Mouse (Mus musculus): ENCODE results near the gene Zfp580. TPM values are rescaled to one million over a fixed set of nuclear protein-coding genes. Genes with fewer than 3 reads are reported as not detected.
A peak's percentile ranks its signal among the peaks of the same experiment; 100 is the strongest.
"Not testable (repeated sequence)": the region's sequence is repeated elsewhere in the genome, so short reads cannot be mapped to it uniquely, and the experiment has no call there.

Zfp580 gene
- polyA plus RNA-seq (2011; ENCODE audit: insufficient read length, low read depth, missing spikeins), result 11.8 and 18.1 TPM in 2 replicates

DNA sequence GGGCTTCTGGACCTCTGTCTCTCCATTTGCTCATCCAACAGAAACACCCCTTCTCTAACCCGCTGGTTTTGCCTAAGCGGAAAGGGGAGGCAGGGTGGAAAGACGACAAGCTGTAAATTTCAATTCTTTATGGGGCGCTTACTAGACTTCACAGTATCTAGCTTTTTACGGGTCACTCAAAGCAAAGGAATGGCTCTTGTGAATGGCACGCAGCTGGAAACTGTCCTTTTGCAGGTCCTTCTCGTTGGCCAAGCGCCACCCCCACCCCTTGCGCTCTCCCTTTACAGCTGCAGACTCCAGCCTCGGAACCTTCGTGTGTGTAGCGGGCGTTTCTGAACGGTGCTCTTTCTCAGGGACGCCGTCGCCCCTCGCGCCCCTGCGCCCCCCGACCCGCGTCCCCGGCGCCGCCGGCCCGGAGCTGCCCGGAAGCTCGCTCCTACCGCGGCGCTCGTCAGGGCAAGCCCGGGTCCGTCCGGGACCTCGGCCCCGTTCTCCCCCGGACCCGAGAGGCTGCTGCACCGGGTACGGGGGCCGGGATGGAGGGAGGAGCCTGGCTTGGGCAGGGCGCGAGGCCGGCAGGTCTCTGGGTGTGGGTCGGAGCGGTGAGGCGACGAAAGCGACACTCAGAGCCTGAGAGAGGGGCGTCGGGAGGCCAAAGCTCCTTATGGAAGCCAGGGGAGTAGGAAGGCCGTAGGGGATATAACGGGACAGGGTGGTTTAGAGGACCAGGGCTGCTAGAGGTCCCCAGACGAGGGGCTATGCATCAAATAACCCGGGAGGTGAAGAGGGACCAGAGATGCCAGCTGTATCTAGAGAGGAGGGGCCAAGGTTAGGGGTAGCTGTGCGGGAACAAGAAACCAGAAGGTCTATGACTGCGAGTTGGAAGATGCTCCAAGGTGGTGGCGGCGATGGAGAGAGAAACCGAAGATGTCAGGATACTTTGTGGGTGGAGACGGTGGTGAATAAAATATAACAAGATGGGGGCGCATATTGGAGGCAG lies at the start of gene Zfp580:
Gene Zfp580, plus strand, starts transcription at position 346 of the 1,000 bp plus-strand sequence.
- TF ChIP-seq POLR2A (IDR thresholded peaks at IDR 0.05; ENCODE audit: low read depth, low read length), result peak; percentile 78
- TF ChIP-seq CTCF (IDR thresholded peaks at IDR 0.05; ENCODE audit: borderline replicate concordance, insufficient read depth, low read length), result no peak
- no peaks in the 10 kb centered on the region for H3K4me1 ChIP-seq (ENCODE audit: control insufficient read depth, insufficient read depth, low read length)
- peak within 1 kb of the TSS; percentile 61 for H3K4me3 ChIP-seq (ENCODE audit: insufficient read depth, low read length)
- peak within 1 kb of the TSS; percentile 21 for H3K27ac ChIP-seq (ENCODE audit: insufficient read depth, low read length)

DNA sequence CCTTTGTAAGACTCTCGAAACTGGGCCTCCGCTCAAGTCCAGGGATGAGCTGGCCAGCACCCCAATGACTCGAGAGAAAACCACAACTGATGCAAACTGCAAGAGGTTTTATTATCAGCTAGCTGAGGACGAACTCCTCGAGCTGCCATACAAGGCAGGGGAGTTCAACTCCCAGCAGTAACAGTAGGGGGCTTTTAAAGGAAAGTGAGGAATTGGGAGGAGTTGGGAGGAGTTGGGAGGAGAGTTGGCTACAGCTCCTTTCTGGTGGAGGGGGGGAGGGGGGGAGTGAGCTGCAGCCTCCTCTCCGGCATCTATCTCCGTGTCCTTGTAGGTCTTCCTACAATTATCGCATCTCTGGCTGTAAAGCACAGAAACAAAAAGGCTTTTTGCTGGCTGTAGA lies 48.5 kb upstream of the Zfp580 start:
- H3K27ac ChIP-seq (ENCODE audit: insufficient read depth, low read length); H3K4me1 ChIP-seq (ENCODE audit: control insufficient read depth, insufficient read depth, low read length); H3K4me3 ChIP-seq (ENCODE audit: insufficient read depth, low read length): not testable (repeated sequence)

DNA sequence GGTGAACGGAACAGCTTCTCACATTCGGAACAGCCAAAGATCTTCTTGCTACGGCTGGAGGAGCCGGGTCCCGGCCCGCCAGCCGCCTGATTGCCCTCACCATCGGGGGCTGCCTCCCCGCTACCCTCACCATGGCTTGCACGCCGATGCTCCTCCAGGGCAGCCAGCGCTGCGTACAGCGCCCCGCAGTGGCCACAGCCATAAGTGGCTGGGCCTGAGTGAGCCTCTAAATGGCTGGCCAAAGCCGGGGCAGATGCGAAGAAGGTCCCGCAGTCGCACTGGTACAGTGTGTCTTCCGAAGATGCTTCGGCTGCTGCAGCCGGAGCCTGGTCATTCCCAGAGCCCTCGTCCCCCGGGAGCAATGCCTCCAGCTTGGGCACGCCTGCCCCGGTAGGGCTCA lies 43.1 kb upstream of the Zfp580 start:
- Histone ChIP-seq H3K4me1 (ENCODE audit: control insufficient read depth, insufficient read depth, low read length) (no peaks in the 10 kb centered on the region), H3K4me3 (ENCODE audit: insufficient read depth, low read length) (no peak overlapping the region), H3K27ac (ENCODE audit: insufficient read depth, low read length) (no peak overlapping the region)
- TF ChIP-seq POLR2A (IDR thresholded peaks at IDR 0.05; ENCODE audit: low read depth, low read length) (no peak), CTCF (IDR thresholded peaks at IDR 0.05; ENCODE audit: borderline replicate concordance, insufficient read depth, low read length) (no peak)

DNA sequence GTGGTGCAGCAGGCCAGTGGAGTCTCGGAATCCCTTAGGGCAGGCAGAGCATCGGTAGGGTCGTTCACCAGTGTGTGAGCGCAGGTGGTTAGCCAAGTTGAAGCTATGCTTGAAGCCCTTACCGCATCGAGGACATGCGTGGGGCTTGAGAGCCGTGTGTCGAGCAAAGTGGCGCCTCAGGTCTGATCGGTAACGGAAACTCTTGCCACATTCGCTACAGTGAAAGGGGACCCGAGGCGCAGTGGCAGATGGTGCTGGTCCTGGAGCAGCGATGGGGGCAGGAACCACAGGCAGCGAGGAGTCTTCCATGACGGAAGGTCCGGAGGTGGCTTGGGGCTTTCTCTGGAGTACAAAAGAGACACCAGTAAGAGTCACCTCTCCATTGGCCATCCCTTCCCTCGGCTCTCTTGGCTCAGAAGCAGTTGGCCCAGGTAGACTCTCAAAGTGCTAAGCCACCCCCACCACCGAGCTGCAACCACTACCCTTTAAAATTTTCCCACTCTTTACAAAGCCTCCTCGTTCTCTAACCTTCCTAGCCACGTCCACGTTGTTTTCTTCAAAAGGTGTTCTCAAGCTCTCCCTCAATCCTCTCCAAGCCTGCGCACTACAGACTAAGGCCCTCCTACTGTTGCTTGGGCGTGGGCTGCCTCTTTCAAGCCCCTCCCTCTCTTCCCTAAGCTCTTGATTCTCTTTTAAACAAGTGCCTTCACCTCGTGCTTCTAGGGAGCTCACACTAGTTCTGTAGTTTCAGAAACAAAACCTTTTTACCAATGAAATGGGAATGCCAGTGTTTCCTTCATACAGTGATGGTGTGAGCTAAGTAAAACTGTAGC lies 38.4 kb upstream of the Zfp580 start:
- no peak overlapping the region for H3K4me3 ChIP-seq (ENCODE audit: insufficient read depth, low read length)
- H3K27ac ChIP-seq (ENCODE audit: insufficient read depth, low read length), result no peak overlapping the region
- no peaks in the 10 kb centered on the region for H3K4me1 ChIP-seq (ENCODE audit: control insufficient read depth, insufficient read depth, low read length)
- no peak for TF ChIP-seq CTCF (IDR thresholded peaks at IDR 0.05; ENCODE audit: borderline replicate concordance, insufficient read depth, low read length)
- TF ChIP-seq POLR2A (IDR thresholded peaks at IDR 0.05; ENCODE audit: low read depth, low read length), result no peak

DNA sequence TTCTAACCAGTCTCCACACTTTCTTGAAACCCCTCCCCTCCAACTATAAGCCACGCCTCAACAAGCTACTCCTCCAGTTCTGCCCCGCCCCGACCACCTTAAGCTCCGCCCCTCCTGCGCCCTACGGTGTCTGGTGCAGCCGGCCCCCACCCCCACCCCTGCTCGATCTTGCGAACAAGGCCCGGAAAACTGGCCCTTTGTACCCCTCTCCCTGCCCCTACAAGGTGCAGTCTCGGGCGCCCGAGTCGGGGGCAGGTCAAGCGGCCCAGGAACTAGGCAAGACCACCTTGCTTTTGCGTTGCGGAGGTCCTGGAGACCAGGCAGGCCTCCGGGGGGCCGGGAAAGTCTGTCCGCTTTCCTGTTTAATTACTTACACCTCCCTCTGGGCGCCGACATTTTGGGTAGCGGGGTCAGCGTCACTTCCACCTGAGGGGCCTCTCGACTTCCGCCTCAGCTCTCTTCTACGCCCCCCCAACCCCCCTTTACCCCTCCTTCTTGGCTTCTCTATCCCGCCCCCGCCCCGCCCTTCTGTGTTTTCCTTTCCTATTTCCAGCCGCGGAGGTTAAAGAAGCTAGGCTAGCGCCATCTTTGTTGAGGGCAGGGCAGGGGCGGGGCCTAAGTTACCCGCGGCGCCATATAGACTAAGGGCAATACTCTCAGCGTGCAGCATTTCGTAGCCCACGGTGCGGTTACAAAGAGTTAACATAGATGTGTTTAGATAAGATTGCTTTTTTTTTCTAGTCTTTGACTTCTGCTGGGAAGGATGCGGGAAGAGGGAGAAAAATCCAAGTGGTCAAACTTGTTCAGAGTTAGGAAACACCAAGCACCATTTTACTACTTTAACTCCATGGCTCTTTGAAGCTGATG lies 36.9 kb upstream of the Zfp580 start, which contains the start of the genes Zfp524 and Fiz1:
Gene Zfp524, plus strand, starts transcription at position 165 of the 867 bp plus-strand sequence.
Gene Fiz1, minus strand, starts transcription at position 447 of the 867 bp plus-strand sequence.
- Histone ChIP-seq H3K4me3 (ENCODE audit: insufficient read depth, low read length) (peak within 1 kb of the TSS; percentile 90), H3K27ac (ENCODE audit: insufficient read depth, low read length) (peak within 1 kb of the TSS; percentile 99), H3K4me1 (ENCODE audit: control insufficient read depth, insufficient read depth, low read length) (peaks cover 2% of the 10 kb centered on the region; the same call in 1 of the 2 replicates)
- TF ChIP-seq CTCF (IDR thresholded peaks at IDR 0.05; ENCODE audit: borderline replicate concordance, insufficient read depth, low read length), result no peak
- TF ChIP-seq POLR2A (IDR thresholded peaks at IDR 0.05; ENCODE audit: low read depth, low read length), result peak; percentile 12; the same call in 1 of the 2 replicates

DNA sequence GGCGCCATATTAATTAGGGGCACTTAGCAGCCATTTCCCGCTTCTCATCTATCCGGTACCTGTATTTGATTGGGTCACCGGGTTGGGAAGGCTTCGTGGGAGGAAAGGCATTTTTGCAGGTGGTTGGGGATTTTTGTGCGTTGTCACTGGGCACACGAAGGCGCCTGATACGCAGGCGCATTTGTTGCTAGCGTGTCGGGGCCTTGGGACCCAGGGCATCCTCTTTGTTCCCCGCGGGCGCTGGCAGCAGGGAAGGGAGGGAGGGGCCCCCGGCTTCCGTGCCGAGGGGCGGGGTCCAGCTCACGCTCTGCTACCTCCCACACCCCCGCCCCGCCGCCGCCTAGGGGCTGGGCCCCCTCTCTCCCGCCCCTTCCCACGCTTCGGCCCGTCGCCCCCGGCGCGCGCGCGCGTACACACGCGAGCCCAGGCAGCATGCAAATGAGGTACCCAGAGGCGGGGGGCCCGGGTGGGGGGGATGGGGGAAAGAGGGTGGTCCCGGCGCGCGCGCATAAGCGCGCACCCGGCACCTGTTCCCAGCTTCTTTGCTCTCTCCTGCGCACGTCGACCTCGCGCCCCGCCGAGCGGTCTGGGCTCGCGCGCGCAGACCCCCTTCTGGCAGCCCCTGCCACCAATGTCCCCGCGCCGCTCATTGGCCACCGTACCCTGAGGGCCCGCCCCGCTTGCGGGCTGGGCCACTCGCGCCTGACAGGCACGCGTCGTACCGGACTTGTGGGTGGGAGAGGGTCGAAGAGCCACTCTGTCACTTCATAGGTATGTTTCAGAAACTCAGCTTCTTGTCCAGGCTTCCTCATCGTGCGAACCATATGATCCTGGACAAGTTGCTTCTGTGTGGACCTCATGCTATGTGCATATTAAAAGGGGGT lies 36.0 kb upstream of the Zfp580 start, which contains the start of gene Gm44973:
Gene Gm44973, plus strand, starts transcription at position 379 of the 884 bp plus-strand sequence.
- Histone ChIP-seq H3K27ac (ENCODE audit: insufficient read depth, low read length) (peak within 1 kb of the TSS; percentile 99), H3K4me3 (ENCODE audit: insufficient read depth, low read length) (peak within 1 kb of the TSS; percentile 90), H3K4me1 (ENCODE audit: control insufficient read depth, insufficient read depth, low read length) (peaks cover 2% of the 10 kb centered on the region; the same call in 1 of the 2 replicates)
- TF ChIP-seq CTCF (IDR thresholded peaks at IDR 0.05; ENCODE audit: borderline replicate concordance, insufficient read depth, low read length), result no peak
- peak; percentile 60 for TF ChIP-seq POLR2A (IDR thresholded peaks at IDR 0.05; ENCODE audit: low read depth, low read length)

DNA sequence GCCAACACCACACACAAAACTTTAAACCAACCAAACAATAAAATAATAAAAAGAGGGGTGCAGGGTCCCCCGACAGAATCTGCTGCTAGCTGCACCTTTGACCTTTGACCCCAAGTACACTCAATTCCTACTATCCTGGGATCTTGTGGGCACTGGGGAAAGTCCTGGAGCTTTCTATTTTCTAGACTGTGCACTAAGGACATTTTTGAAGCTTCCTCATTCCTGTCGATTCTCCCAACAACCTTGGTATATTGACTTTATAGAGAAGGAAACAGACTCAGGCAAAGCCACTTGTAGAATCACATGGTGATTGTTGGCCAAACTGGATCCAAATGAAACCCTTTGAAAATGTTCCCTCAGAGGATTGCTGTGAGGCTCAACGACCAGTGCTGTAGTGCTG lies 35.3 kb upstream of the Zfp580 start:
- TF ChIP-seq POLR2A (IDR thresholded peaks at IDR 0.05; ENCODE audit: low read depth, low read length), result no peak
- TF ChIP-seq CTCF (IDR thresholded peaks at IDR 0.05; ENCODE audit: borderline replicate concordance, insufficient read depth, low read length), result no peak
- Histone ChIP-seq H3K4me3 (ENCODE audit: insufficient read depth, low read length) (peak overlapping the region; percentile 66), H3K27ac (ENCODE audit: insufficient read depth, low read length) (peak overlapping the region; percentile 72), H3K4me1 (ENCODE audit: control insufficient read depth, insufficient read depth, low read length) (peaks cover 2% of the 10 kb centered on the region; the same call in 1 of the 2 replicates)

DNA sequence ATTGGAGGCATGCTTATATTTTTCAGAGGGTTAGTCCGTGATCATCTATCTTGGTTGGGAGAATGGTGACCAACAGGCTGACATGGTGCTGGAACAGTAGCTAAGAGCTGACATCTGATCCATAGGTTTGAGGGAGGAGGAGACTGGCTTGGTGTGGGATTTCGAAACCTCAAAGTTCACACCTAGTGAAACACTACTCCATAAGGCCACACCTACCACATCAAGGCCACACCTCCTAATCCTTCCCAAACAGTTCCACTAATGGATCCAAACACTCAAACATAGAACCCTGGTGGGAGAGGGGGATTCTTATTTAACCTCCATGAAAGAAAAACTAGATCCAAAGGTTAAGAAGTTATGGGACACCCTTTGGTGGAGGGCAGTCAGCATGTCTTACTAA lies 34.4 kb upstream of the Zfp580 start:
- TF ChIP-seq CTCF (IDR thresholded peaks at IDR 0.05; ENCODE audit: borderline replicate concordance, insufficient read depth, low read length), result no peak
- no peak for TF ChIP-seq POLR2A (IDR thresholded peaks at IDR 0.05; ENCODE audit: low read depth, low read length)
- H3K4me3 ChIP-seq (ENCODE audit: insufficient read depth, low read length), result no peak overlapping the region
- no peak overlapping the region for H3K27ac ChIP-seq (ENCODE audit: insufficient read depth, low read length)
- H3K4me1 ChIP-seq (ENCODE audit: control insufficient read depth, insufficient read depth, low read length), result peaks cover 2% of the 10 kb centered on the region; the same call in 1 of the 2 replicates
